Mouse (Mus musculus) lung, postnatal 0 days (tissue): ENCODE measurements around the gene Plaur.

Experiments used
- CTCF ChIP-seq: IDR thresholded peaks from 2 replicates; pipeline ENCODE4 v1.5.1; 2016; ENCODE audit warnings: antibody characterized with exemption, mild to moderate bottlenecking
- EP300 ChIP-seq: IDR thresholded peaks from 2 replicates; pipeline ENCODE4 v1.6.1; 2016; ENCODE audit warnings: antibody characterized with exemption, mild to moderate bottlenecking, control low read depth

DNA sequence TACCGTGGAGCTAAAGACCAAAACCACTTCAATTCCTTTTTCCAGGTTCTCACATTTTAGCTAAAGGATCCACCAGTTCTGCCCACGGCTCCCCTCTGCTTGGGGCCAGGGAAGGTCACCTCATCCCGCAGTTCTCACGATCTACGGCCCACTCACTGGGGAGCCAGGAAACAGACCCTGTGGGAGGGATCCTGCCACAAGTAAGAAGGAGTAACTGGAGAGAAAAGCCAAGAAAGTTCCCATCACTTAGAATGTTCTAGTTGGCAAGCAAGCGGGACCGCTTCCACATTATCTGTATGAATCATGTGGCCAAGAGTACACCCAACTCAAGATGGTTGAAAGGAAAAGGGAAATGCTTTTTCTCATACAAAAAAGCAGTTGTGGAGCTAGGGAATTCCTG lies 14.6 kb downstream of the Plaur start:
- no peak for TF ChIP-seq CTCF
- no peak for TF ChIP-seq EP300
